Mouse (Mus musculus) mouse embryonic stem cell (cell line): ENCODE measurements around the gene Spr.
"Not testable (repeated sequence)": the region's sequence is repeated elsewhere in the genome, so short reads cannot be mapped to it uniquely, and the experiment has no call there.

Experiments
- in situ Hi-C, 2 experiments: fragments of 300-500 bp; cut with MboI; formaldehyde crosslinking; loops; 1 replicate in 1 of 2; 3 replicates in 1 of 2; pipeline ENCODE4 v1.14.3; 2019 to 2020; ENCODE audit warnings: low sequenced_read_pairs in 2 of 2, low pct_unique_long_range_greater_than_20kb in 1 of 2, mixed read lengths in 1 of 2; ENCODE audit not compliant: unreplicated experiment in 1 of 2

Spr gene

DNA sequence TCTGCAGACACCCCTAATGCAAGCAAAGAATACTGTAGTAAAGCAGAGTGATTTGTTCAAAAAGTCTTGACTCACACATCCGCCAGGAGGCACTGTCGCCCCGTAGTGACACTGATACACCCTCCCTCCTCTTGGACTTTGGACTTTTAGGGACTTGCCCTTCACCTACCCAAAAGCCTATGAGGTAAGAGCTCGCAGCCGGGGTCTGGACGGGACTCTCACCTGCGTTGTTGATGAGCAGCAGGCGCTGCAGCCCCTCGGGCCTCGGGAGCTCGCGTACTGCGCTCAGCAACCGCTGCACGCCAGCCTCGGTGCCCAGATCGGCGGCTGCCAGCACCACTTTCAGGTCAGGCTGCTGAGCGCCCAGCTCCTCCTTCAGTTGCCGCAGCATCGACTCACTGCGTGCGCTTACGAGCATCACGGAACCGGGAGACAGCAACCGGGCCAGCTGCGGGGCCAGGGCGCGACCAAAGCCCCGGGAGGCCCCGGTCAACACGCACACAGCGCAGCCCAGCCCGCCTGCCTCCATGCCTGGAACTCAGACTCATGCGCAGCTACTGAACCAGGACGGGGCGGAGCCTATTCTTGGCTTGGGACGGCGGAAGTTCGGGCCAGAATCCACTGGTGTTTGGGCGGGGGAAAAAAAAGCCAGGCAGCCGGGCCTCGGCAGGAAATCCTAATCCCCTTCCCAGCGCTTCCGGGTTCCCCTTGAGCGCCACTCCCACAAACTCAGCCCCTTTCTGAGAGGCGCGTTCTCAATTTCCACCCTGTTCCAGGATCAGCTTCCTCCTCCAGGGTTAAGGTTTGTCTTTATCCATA lies at the start of gene Spr:
TSS of gene Spr (minus strand) at position 550 of the 819 bp plus-strand sequence.
- in situ Hi-C loops = loop anchor here in 1 of 2 experiments (25.0 kb wide), 1 partner anchor 550 kb away; the partner anchor contains the start of gene Cyp26b1

GRCm38 (mm10) chr6:85186744-85187059 lies 49.1 kb upstream of the Spr start:
- in situ Hi-C loops = loop anchor here in 1 of 2 experiments (5.0 to 25.0 kb wide), 2 partner anchors 599 to 1484 kb away; partner anchors contain the start of gene Cyp26b1

DNA sequence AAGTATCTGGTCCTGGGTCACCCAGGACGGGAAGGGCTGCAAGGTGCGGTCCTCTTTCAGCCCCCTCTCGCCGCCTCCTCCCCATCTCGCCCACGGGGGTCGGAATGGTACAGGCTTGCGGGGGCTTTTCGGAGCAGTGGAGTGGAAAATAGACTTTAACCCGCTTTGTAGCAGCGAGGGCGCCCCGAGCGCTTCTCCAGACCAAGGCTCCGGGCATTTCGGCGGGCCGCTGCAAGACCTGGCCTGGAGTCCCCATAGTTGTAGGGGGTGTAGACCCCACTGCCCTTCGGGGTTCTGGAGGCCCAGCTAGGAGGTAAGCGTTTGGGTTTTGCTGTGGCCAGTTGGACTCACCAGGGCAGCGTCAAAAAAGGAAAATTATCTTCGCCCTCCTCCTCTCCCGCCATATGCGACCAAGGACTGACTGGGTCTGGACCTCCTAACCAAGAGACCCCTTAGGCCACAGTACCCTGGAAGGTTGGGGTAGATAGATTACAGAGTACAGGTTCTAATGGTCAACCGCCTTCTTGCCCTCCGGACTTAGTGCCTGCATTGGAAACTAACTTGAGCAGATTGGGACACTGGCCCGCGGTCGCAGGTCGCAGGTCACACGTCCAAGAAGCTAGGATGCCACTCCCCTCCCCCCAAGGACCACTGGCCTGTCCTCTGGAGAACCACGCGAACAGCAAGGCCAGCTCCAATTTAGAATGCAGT lies 48.6 kb upstream of the Spr start:
- in situ Hi-C loops = loop anchor here in 1 of 2 experiments (5.0 to 25.0 kb wide), 2 partner anchors 599 to 1484 kb away; partner anchors contain the start of gene Cyp26b1

GRCm38 (mm10) chr6:85183951-85184350 lies 46.4 kb upstream of the Spr start:
- in situ Hi-C loops = loop anchor here in 1 of 2 experiments (25.0 kb wide), 1 partner anchor 597 kb away; the partner anchor contains the start of gene Cyp26b1

GRCm38 (mm10) chr6:85180036-85180435 lies 42.5 kb upstream of the Spr start:
- in situ Hi-C loops = loop anchor here in 1 of 2 experiments (25.0 kb wide), 1 partner anchor 593 kb away; the partner anchor contains the start of gene Cyp26b1

GRCm38 (mm10) chr6:85179569-85179968 lies 42.0 kb upstream of the Spr start:
- in situ Hi-C loops = loop anchor here in 1 of 2 experiments (25.0 kb wide), 1 partner anchor 592 kb away; the partner anchor contains the start of gene Cyp26b1

DNA sequence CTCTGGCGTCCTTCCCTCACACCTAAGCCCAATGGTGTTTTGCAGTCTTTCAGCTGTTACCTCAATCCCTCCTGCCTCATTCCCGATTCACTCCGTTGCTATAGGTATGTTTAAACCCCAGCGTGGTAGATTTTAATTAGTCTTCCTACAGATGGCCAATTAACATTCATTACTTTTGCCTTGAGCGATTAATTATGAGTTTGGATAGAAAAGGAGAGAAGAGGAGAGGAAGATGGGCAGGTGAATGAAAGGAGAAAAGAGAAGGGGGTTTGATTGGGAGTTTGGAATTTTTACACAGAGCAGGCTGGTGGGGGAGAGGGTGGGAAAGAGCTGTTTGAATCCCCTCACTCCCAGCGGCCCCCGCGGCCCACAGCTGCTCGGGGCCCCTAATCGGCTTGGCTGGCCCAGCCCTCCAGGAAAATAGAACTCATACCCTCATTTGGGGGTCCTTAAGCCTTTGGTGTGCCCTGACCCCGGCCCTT lies 27.9 kb upstream of the Spr start:
- in situ Hi-C loops = loop anchor here in 1 of 2 experiments (10.0 kb wide), 1 partner anchor 149 kb away; no protein-coding TSS in a partner anchor

DNA sequence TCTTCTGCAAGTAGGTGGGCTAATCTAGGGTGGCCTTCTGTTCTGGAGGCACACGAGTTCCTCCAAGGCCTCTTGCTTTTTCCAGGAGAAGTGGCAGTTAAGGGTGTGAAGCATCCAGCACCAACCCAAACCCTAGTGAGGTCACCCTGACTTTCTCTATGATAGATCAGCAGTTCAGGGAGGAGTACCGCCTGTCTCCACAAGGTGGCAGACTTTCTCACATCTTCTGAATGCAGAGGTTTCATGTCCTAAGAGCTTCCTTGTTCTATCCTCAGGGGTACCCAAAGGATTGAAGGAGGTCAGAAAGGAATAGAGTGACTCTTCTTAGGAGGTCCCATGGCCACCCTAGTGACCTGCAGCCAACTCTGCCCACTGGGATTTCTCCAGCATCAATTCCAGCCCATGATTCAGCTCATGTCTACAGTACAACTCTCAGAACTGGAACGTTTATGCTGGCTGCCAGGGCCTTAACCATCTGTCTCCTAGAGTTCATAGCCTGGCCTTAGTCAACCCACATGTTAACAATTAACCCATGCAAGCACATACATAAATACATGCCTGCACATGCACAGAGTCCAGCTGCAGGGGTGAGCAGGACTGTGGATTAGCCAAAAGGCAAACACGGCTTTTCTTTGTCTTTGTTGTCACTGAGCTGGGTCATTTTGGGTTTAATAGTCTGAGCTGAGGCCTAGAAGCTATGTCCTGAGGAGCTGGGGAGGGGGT lies 22.8 kb upstream of the Spr start:
- in situ Hi-C loops = loop anchor here (5.0 to 10.0 kb wide), 4 partner anchors 77 to 252 kb away; no protein-coding TSS in a partner anchor

DNA sequence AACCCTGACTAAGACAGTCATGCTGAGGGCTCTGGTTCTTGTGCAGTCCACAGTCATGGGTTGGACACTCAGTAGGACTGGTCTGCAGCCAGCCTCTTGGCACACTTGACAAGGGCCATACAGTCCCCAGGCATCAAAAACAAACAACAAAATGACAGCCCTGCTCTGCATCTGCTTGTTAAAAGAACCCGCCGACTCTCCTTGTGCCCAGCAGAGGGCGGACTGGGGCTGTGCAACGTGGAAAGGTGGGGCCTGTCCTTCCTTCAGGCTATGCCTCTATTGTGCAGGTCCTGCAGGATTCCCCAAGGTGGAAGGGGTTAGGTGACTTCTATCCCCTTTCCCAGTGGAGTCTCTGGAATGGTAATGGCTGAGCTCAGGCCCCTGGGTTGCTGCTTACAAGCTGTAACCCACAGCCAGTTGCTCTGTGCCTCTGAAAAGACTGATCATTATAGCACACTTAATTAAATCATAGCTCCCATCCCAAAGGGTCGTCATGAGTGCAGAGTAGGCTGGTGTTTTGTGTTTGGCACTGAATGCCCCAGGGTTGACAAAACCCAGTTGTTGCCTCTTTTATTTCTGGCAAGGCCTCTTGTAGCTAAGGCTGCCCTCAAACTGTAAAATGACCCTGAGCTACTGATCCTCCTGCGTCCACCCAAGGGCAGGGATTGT lies 21.7 kb upstream of the Spr start:
- in situ Hi-C loops = not testable (repeated sequence)

DNA sequence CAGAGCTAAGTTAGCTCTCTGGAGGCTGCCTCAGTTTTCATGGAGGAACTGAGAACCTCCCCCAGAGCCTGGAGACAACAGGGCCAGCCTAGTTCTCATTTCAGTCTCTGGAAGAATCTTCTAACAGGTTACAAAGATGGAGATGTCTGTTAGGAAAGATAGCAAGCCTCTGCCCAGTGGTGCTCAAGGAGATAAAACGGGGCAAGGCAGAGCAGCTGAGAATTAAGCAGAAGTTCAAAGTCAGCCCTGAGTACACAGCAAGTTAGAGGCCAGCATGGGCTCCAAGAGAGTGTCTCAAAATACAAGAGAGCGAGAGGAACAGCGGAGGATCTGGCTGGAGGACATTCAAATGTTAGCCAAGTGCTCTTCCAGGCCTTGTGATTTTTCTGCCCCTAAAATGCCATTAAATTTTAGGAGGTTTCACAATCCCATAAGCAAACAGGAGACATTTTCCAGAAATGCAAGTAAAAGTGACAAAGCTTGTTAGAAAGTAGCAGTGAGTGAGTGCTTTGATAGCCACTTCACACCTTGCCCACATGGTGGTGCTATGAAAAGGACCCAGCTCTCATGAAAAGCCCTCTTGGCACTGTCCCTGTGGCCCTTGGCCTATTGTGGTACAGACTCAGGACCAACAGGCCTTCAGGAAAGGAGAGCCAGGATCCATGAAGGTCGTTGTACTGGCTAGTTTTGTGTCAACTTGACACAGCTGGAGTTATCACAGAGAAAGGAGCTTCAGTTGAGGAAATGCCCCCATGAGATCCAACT lies 20.7 kb upstream of the Spr start:
- in situ Hi-C loops = not testable (repeated sequence)

- in situ Hi-C loops = not testable (repeated sequence)
Measured at GRCm38 (mm10) chr6:85156551-85156950, 19.0 kb upstream of the Spr start.

DNA sequence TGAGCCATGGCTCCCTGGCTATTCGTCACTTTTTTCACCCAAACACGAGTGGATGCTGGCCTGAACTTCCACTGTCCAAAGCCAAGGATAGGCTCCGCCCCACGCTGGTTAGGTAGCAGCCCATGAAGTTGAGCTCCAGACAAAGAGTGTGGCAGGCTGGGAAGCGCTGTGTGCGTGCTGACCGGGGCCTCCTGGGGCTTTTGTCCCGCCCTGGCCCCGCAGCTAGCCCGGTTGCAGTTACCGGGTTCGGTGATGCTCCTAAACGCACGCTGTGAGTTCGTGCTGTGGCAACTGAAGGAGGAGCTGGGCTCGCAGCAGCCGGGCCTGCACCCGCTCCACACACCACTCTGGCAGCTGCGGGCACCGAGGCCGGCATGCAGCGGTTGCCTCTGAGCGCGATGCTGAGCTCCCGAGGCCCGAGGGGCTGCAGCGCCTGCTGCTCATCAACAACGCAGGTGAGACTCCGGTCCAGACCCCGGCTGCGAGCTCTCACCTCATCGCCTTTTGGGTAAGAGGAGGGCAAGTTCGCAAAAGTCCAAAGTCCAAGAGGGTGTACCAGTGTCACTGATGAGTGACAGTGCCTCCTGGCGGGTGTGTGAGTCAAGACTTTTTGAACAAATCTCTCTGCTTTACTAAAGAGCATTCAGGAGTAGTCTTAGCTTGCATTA lies 17.4 kb upstream of the Spr start:
- in situ Hi-C loops = no loop called here

DNA sequence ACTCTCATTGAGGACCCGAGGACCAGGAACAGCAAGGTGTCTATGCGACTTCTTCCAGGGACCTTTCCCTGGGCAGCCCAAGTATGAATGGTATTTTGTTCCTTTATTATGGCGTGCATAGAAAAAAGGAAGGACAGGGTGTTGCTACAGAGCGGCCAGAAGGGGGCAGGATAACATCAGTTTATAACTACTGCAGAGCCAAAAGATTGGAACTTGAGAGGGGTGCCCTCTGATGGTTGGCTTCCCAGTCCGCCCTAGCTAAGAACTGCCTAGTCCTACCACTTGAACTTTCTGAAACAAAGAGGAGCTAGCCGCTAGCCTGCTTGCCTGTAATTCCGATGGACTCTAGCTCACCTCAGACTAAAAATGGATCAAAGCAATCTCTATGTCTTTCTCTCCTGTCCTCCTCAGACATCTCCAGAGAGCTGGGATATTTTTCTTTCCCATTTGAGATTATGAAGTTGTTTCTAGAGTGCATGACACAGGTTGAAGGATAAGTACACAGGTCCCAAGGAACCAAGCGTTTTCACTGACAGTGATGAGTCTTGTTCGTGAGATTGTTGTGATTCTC lies 16.5 kb upstream of the Spr start:
- in situ Hi-C loops = no loop called here

GRCm38 (mm10) chr6:85150386-85150785 lies 12.8 kb upstream of the Spr start:
- in situ Hi-C loops = no loop called here

GRCm38 (mm10) chr6:85147636-85148035 lies 10.1 kb upstream of the Spr start:
- in situ Hi-C loops = loop anchor here (10.0 to 25.0 kb wide), 3 partner anchors 257 to 560 kb away; partner anchors contain the start of gene Cyp26b1 (in 1 of the 2)

GRCm38 (mm10) chr6:85144466-85144865 lies 6.9 kb upstream of the Spr start:
- in situ Hi-C loops = loop anchor here (10.0 to 25.0 kb wide), 3 partner anchors 260 to 557 kb away; partner anchors contain the start of gene Cyp26b1 (in 1 of the 2)
